Mouse (Mus musculus) liver, adult (tissue): ENCODE data around the gene Gsdma3.

Source experiments
- GATA4 ChIP-seq: IDR thresholded peaks from 2 replicates; pipeline ENCODE4 v1.6.1; 2014; ENCODE audit warnings: mild to moderate bottlenecking, low read length; ENCODE audit not compliant: insufficient replicate concordance

The Gsdma3 gene

DNA sequence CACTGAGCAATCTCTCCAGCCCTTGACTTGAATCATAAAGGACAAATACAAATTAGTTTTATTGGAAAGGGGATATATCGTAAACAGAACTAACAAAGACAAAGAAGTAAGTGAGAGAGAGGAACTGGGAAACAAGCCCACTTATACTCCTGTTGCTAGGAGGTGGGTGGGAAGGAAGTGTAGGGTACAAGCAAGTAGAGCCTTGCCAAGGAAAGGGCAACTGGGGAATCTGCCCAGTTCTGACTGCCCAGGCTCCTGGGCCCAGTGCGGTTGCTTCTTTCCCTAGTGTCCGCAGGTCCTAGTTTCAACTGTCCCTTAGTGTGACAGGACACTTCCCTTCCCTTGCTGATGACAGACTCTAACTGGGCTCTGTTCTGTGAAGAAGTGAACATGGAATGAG lies 2.5 kb downstream of the Gsdma3 start:
- TF ChIP-seq GATA4, result no peak

- no peak for TF ChIP-seq GATA4
Measured at GRCm38 (mm10) chr11:98630646-98631045, 4.5 kb downstream of the Gsdma3 start.

GRCm38 (mm10) chr11:98637501-98637900 lies 11.3 kb downstream of the Gsdma3 start:
- no peak for TF ChIP-seq GATA4

DNA sequence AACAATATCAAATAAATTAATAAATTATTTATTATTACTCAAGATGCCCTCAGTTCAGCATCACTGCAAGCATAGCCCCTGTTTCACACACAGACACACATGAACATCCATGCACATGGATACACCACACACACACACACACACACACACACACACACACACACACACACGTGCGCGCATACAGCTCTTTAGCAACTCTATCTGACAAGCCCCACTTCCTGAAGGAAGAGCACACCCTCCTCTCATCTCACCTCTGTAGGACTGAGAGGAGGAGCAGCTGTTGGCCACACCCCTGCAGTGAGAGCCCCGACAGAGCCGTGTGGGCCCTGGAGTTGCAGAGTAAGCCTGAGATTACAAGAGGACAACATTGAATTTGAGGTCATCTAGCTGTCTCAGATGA lies 13.9 kb downstream of the Gsdma3 start:
- no peak for TF ChIP-seq GATA4

DNA sequence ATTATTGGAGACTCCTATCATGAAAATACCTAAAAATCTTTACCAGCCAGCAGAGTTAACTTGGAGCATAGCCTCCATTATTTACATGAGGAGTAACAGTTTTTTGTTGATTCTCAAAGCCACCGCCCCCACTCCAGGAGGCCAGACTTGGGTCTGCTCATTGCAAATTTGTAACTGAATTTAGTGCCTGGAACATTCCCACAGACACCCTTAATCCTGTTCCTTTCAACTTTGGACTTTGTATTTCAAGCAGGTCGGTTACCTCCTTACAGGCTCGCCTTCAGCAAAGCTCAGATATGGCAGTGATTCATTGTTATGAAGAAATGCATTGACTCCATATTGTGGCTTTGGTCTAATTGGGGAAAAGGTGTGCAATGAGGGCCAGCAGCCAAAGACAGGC lies 18.6 kb downstream of the Gsdma3 start:
- no peak for TF ChIP-seq GATA4

- TF ChIP-seq GATA4, result no peak
Measured at GRCm38 (mm10) chr11:98645946-98646345, 19.8 kb downstream of the Gsdma3 start.

DNA sequence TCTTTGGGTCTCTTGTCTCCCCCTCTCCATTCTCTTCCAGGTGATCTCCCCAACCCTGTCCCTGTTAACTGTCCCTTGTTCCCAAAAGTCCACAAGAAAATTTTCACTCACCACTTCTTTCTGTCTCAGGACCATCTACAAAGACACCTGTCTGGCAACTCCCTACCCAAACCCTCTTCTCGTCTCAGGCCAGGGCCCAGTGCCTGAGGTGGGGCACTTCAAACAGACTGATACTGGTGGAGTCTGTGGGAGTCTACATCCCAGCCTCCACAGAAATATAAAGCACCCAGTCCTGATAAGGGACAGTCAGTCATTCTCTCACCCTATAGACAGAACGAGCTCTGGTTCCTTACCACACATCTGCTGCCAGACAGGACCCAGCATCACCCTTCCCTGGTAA lies 20.3 kb downstream of the Gsdma3 start, which contains the start of gene Gsdma2:
Gene Gsdma2, plus strand, starts transcription at position 301 of the 400 bp plus-strand sequence.
- no peak for TF ChIP-seq GATA4

- TF ChIP-seq GATA4, result no peak
Measured at GRCm38 (mm10) chr11:98660517-98660916, 34.4 kb downstream of the Gsdma3 start.

GRCm38 (mm10) chr11:98664091-98664490 lies 37.9 kb downstream of the Gsdma3 start, which contains the start of gene Gsdma:
Gsdma (plus strand) TSS chr11:98664351.
- TF ChIP-seq GATA4, result no peak

- no peak for TF ChIP-seq GATA4
Measured at GRCm38 (mm10) chr11:98668984-98669383, 42.8 kb downstream of the Gsdma3 start.

DNA sequence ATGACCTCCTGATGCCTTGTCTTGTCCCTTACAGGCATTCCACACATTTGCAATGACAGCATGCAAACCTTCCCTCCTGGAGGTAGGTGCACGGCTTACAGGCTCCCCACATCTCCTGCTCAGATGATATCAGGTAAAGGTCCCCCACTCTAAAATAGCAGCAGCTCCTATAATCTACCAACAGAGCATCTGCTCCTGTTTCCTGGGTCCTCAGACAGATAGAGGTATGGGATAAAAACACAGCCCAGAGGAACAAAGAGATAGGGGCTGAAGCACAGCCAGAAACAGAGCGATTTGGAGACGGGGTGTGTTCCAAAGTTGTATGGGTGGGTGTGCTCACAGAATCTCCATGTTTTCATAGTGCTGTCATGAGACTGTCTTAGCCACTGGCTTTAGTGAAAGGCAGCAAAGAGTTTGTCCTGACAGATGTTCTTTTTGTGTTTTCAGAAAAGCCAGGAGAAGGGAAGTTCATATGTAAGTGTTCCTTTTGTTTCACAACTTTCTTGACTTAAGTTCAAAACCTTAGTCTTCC lies 45.2 kb downstream of the Gsdma3 start:
- TF ChIP-seq GATA4, result no peak

DNA sequence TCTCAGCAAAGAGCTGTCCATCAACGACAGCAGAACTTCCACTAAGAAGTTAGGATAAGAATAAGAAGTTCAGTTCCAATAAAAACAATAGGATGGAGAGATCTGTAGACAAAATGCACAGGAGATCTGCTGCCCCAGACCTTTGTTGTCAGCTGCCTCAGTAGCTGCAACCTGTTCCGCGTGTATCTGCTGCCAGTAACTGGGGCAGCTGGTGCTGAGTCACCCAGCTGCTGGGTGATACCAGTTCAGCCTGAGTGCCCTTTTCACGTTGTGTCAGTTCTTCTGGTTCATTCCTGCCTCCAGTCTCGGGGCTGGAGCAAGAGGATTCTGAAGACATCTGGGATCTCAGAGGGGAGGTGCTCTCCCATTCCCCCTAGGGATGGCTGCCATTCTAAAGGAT lies 45.7 kb downstream of the Gsdma3 start:
- TF ChIP-seq GATA4, result no peak

- no peak for TF ChIP-seq GATA4
Measured at GRCm38 (mm10) chr11:98672482-98672881, 46.3 kb downstream of the Gsdma3 start.

DNA sequence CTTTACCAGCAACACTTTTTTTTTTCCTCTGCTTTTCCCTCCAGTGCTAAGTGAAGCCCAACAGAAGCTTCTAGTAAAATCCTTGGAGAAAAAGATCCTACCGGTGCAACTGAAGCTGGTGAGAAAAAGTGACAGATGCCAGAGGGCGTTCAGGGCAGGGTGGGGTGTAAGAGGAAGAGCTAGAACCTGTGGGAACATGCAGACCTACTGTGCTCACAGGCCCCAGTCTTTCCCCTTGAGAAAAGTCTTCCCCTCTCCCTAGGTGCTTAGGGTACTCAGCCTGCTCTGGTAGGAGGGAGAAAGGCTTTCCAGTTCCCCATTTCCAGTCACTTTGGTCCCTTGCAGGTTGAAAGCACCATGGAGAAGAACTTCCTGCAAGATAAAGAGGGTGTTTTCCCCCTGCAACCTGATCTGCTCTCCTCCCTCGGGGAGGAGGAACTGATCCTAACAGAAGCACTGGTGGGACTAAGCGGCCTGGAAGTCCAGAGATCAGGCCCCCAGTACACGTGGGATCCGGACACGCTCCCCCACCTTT lies 49.7 kb downstream of the Gsdma3 start:
- no peak for TF ChIP-seq GATA4

DNA sequence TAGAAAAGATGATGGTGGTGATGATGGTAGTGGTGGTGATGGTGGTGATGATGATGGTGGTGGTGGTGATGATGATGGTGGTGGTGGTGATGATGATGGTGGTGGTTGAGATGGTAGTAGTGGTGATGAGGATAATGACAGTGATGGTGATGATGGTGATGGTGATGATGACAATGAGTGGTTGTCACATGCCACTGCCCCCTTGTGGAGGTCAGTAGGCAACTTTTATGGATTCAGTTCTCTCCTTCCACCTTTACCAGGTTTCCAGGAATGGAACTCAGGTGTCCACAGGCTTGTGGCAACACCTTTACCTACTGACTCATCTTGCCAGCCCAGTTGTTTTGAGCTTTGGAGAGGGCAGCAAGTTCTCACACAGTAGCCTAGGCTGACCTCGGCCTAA lies 53.9 kb downstream of the Gsdma3 start:
- TF ChIP-seq GATA4, result no peak

- TF ChIP-seq GATA4, result no peak
Measured at GRCm38 (mm10) chr11:98681186-98681585, 55.0 kb downstream of the Gsdma3 start.
